Mouse (Mus musculus) intestine, embryonic 14.5 days (tissue): Measurements from ENCODE around the gene Otol1. TPM values are rescaled to one million over a fixed set of nuclear protein-coding genes. Genes with fewer than 3 reads are reported as not detected.

Source experiments
- ATAC-seq: fragments of 200-750 bp; cut with Nextera tagmentation; replicated peaks from 2 replicates; pipeline ENCODE4 v1.8.0; 2017; ENCODE audit warnings: low read depth, moderate number of reproducible peaks, moderate TSS enrichment, moderate library complexity; ENCODE audit not compliant: low FRiP score, low TSS enrichment
- DNase-seq: peaks from one replicate; pipeline ENCODE4 v3.0.0-alpha.2; 2018; ENCODE audit warnings: low spot score
- H3K27ac ChIP-seq: fragments of 300-500 bp; sonication (generic); 2 replicates; pipeline ENCODE4 v1.5.1; 2014; ENCODE audit warnings: low read depth, mild to moderate bottlenecking, control low read depth
- H3K27me3 ChIP-seq: fragments of 300-500 bp; sonication (generic); replicated peaks from 2 replicates; pipeline ENCODE4 v1.6.1; 2014; ENCODE audit warnings: low read length, control low read depth; ENCODE audit not compliant: control insufficient read depth, insufficient read depth
- H3K36me3 ChIP-seq: fragments of 300-500 bp; sonication (generic); 2 replicates; pipeline ENCODE4 v1.6.1; 2014; ENCODE audit warnings: low read length, control low read depth; ENCODE audit not compliant: control insufficient read depth, insufficient read depth
- H3K4me1 ChIP-seq: fragments of 300-500 bp; sonication (generic); replicated peaks from 2 replicates; pipeline ENCODE4 v1.6.1; 2014; ENCODE audit warnings: low read length, control low read depth, mixed read lengths; ENCODE audit not compliant: control insufficient read depth, insufficient read depth
- H3K4me2 ChIP-seq: fragments of 300-500 bp; sonication (generic); 2 replicates; pipeline ENCODE4 v1.6.1; 2014; ENCODE audit warnings: low read length
- H3K4me3 ChIP-seq: fragments of 300-500 bp; sonication (generic); 2 replicates; pipeline ENCODE4 v1.5.1; 2014; ENCODE audit warnings: low read depth, low read length, control low read depth, mixed read lengths
- H3K9ac ChIP-seq: fragments of 300-500 bp; sonication (generic); 2 replicates; pipeline ENCODE4 v1.6.1; 2014; ENCODE audit warnings: mild to moderate bottlenecking, low read length
- H3K9me3 ChIP-seq: fragments of 300-500 bp; sonication (generic); 2 replicates; pipeline ENCODE4 v1.6.1; 2016; ENCODE audit warnings: low read length, control low read depth; ENCODE audit not compliant: control insufficient read depth
- WGBS: fragments of 180-500 bp; shearing (Covaris S2); extraction: QIAGEN DNeasy Blood & Tissue Kit; methylation state at CpG from one replicate; pipeline ENCODE4 v1.1.7; 2014; 5-methylcytosine and 5-hydroxymethylcytosine counted together
- polyA plus RNA-seq: library from polyadenylated mRNA; unstranded; fragments of >200 nt; fragmentation: Nextera tagmentation; extraction: Ambion mirVana; gene quantifications from 2 replicates; pipeline ENCODE4 v1.2.1, GENCODE M21; 2014

Otol1 gene
- polyA plus RNA-seq, 1 experiment from 2014 or later: not detected

DNA sequence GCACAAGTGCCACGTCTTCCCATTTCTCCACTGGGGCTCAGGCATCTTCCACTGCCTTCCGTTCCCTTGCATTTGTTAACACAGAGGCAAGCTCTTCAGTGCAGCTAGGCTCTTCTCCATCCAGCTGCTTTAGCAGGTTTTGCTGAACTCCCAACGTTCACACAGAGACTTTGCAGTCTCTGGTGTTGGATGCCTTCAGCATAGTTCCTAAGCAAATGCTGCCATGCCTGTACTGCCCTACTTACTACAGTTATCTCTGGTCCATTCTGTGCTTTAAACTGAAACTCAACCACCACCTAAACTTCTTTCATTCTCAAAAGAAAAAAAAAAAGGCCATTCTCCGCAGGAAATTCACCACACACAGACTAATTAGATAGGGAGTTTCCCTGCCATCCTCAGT, 5.2 kb downstream of the Otol1 start:
- WGBS: 83% methylated on average over 4 of the region's 4 CpGs
- H3K9me3 ChIP-seq: no peaks in the 10 kb centered on the region

DNA sequence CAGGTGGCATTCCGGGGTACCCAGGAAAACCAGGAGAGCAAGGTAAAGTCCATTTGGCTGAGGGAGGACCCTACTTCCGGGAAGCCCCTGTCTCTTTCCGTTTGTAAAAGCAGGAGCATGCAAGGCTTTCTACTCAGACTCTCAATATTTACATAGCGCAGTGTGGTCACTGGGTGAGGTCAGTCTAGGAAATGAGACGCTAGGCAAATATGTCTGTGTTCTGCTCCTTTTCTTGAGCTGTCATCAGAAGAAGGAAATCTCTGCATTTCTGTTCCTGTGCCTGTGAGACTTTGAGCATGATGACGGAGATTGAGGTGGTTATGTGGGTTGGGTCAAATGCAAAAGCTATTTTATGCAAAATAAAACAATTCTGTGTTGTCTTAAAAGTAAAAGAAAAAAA, 19.2 kb downstream of the Otol1 start:
- no peaks in the 10 kb centered on the region for H3K36me3 ChIP-seq
- no peak overlapping the region for H3K4me3 ChIP-seq
- ATAC-seq (no peak), DNase-seq (no peak)
- H3K27me3 ChIP-seq: no peaks in the 10 kb centered on the region
- H3K4me2 ChIP-seq: no peak overlapping the region
- no peak overlapping the region for H3K27ac ChIP-seq
- H3K4me1 ChIP-seq: no peaks in the 10 kb centered on the region
- H3K9ac ChIP-seq: no peak overlapping the region
- WGBS: 39% methylated on average over 6 of the region's 6 CpGs
- no peaks in the 10 kb centered on the region for H3K9me3 ChIP-seq

More for the DNA sequence above, 5.2 kb downstream of the Otol1 start:
- no peak for ATAC-seq
- Histone ChIP-seq H3K27me3 (no peaks in the 10 kb centered on the region), H3K9ac (no peak overlapping the region), H3K4me3 (no peak overlapping the region), H3K36me3 (no peaks in the 10 kb centered on the region), H3K27ac (no peak overlapping the region), H3K4me1 (no peaks in the 10 kb centered on the region), H3K4me2 (no peak overlapping the region)
- DNase-seq: no peak

DNA sequence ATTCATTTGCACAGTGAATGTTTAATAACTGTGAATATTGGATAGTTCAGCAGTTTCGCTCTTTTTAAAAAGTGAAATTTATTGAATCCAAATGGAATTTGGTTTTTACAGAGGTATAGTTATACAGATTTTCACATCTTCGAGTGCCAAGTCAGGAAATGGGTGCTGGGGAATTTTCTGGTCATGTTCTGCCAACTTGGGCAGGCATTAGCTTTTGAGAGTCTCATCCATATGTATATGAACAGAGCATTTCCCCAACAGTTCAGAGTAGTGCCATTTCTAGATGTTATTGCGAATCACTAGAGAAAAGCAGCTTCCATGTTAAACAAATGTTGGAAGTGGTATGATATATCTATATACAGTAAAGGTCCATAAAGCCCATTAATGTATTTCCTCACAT, 21.8 kb downstream of the Otol1 start:
- Histone ChIP-seq H3K36me3 (no peaks in the 10 kb centered on the region), H3K4me1 (no peaks in the 10 kb centered on the region), H3K4me3 (no peak overlapping the region), H3K9me3 (no peaks in the 10 kb centered on the region), H3K27me3 (no peaks in the 10 kb centered on the region), H3K9ac (no peak overlapping the region), H3K4me2 (no peak overlapping the region), H3K27ac (no peak overlapping the region)
- ATAC-seq (no peak), DNase-seq (no peak)
- 87% methylated on average over 3 of the region's 3 CpGs for WGBS

DNA sequence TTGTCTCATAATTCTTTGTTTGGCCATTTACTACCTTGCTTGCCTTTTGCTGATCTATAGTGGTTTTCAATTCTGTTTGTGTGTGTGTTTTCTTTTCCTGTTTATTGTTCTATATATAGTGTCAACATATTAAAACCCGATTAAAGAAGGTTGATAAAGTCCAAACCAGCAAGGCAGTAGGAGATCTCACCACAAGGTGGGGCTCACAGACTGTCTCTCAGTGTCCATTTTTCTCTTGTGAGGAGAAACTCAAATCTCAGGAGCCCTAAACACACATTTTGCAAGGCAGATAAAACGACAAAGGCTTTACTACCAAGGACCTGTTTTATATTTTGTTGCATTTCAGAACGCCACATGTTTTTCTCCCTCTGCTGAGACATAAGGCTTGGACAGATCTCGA, 28.2 kb downstream of the Otol1 start:
- Histone ChIP-seq H3K4me2 (no peak overlapping the region), H3K4me3 (no peak overlapping the region), H3K9ac (no peak overlapping the region), H3K36me3 (no peaks in the 10 kb centered on the region), H3K9me3 (no peaks in the 10 kb centered on the region), H3K27me3 (no peaks in the 10 kb centered on the region), H3K27ac (no peak overlapping the region), H3K4me1 (no peaks in the 10 kb centered on the region)
- DNase-seq (no peak), ATAC-seq (no peak)
- WGBS: 49% methylated on average over 4 of the region's 4 CpGs

Other genes with a start within 250 kb of the Otol1 start
- 22.4 and 24.4 TPM in 2 replicates for gene Sptssb, start 147.7 kb upstream of the Otol1 start, polyA plus RNA-seq